Mouse (Mus musculus): ENCODE measurements around the gene Rbm5.

The Rbm5 gene

DNA sequence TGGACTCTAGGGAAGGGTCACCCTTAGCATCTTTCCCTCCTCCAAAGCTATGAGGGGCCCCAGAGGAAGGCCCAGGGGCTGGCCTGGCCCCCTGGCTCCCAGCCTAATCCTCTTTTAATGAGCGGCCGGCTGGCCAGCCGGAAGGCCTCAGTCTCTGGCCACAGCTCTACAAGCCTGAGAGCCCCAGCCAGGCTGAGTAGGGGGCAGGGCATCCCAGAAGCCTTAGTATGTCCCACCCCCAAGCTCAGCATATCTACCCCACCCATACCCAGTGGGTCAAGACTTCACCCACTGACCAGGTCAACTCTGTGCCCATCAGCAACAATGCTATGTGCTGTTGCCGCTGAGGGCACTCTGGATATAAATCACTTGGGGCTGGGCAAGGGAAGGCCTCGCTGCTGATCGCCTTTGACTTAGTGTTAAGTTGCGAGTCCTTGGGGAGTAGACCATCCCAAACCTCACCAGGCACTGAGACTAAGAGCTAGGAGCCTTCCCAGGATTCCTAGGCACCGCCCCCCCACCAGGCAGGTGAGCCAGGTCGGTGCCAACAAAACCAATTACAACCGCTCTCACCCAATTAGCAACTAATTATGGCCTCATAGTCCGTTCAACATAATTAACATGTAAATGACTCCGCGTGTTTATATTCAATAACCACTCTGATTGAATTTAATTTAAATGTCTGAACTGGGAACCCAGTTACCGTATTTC is 72.8 kb downstream of the Rbm5 start:
- no peak for TF ChIP-seq GATA4 (IDR thresholded peaks at IDR 0.05; ENCODE audit: insufficient replicate concordance, low read length)

DNA sequence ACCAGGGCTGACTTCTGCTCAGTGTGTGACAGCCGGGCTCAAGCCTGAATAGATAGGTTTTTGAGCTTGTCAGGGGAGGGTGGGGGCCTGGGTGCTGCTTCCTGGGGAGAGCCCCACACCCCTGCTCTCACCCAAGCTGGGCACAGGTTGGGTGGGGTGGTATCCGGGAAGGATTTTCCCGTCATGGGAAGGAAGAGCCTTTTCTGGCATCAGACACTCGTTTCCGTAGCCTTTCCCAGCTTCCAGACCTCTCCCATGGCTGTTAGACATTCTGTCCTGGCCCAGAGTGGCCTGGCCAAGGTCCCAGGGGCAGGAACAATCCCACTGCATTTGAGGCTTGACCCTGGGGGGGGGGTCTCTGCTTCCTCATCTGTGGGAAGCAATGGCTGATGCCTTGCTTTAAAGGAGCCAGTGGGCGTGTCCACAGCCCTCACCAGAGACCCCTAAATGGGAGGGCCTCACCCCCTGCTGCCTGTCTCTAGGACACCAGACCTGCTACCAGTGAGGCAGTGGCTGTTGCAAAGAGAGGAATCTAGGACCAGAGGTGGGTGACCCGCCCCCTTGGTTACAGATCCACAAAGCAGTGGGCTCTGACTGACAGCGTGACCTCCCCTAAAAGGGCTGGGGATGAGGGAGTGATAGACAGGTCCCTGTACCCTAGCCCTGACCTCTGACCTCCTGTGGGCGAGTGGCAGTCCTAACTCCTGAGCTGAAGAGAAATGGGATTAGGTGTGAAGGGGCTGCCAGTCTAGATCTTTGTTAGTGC is 73.8 kb downstream of the Rbm5 start:
- TF ChIP-seq GATA4 (IDR thresholded peaks at IDR 0.05; ENCODE audit: insufficient replicate concordance, low read length): peak; percentile 54; the same call in 1 of the 2 replicates

- no peak for TF ChIP-seq GATA4 (IDR thresholded peaks at IDR 0.05; ENCODE audit: insufficient replicate concordance, low read length)
Measured at GRCm38 (mm10) chr9:107696106-107696479, 74.7 kb downstream of the Rbm5 start.

DNA sequence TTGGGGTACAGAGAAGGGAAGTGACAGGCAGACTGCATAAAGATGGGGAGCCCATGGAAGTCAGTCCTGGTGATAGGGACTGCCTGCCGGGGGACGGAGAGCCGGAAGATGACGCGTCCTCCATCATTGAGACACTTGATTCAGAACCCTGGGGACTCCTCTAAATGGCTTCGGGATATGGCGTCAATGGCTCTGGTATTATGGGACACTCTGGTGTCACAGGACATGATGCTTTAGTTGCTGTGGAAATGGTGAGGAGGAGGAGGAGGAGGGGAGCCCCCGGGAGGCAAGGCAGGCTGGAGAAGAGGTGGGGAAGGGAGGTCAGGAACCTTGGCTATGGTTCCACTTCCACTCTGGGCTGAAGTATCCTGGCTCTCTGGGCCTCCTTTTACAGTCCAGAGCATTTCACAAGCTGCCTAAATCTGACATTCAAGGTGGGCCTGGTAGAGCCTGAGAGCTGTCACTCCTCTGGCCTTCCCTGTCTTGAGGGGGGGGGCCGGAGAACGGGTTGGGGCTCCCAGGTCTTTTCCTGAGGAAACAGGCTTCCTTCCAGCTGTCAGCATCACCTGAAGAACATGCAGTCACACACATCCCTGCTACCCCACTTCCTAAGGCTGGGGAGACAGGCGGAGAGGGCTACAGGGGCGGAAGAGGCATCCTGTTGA is 75.2 kb downstream of the Rbm5 start:
- no peak for TF ChIP-seq GATA4 (IDR thresholded peaks at IDR 0.05; ENCODE audit: insufficient replicate concordance, low read length)

DNA sequence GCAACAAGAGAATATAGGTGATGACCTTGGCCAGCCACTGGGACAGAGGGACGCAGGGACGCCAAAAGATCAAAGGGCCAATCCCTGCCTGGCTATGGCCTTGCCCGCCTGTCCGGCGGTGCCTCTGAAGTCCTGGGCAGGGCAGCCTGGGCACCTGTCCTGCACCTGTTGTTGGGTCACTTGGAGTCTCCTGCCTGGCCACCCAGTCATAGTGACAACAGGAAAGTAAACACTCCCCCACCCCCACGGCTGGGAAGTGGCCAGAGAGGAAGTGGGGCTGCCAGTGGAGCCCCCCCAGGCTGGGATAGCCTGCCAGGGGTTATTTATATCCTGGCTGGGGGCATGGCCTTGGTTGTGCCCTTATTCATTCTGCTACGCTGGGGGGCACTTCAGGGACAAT is 76.2 kb downstream of the Rbm5 start:
- TF ChIP-seq GATA4 (IDR thresholded peaks at IDR 0.05; ENCODE audit: insufficient replicate concordance, low read length): no peak

DNA sequence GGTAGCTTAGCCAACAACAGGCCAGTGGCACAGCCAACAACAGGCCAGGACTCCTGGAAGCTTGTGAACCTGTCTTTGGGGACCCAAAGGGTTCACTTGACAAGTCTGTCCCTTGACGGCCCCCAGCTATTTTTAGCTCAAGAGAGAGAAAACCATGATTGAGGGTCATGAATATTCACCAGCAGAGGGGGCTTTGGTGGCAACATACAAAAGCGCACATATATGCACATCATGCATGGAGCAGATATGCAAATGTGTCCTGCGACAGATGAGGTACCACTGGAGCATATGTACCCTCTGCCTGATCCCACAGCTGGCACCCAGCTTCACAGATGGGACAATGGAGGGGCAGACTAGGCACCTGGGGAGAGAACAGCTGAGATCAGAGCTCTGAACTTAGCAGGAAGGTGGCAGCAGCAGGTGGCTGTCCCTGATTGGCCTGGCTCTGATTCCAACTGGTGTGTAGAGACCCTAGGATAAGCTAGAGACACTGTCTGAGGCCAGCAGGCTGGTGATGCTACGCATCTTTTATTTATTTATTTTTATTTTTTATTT is 77.3 kb downstream of the Rbm5 start:
- no peak for TF ChIP-seq GATA4 (IDR thresholded peaks at IDR 0.05; ENCODE audit: insufficient replicate concordance, low read length)

GRCm38 (mm10) chr9:107692785-107693184 is 78.0 kb downstream of the Rbm5 start:
- TF ChIP-seq GATA4 (IDR thresholded peaks at IDR 0.05; ENCODE audit: insufficient replicate concordance, low read length): no peak

DNA sequence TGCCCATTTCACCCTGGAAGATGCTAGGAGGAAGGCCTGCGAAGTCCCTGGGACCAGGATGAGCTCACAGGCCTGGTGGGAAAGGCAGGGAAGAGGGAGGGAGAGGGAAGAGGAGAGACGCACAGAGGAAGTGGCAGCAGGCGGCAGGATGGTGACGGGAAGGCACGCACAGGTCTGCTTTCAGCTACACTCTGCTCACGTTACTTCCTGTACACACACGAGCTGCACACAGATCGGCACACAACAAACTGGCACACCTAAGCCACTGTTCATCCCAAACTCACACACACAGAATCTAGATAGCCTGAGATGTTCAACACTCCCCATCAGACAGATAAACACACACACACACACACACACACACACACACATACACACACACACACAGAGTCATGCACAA is 80.4 kb downstream of the Rbm5 start:
- TF ChIP-seq GATA4 (IDR thresholded peaks at IDR 0.05; ENCODE audit: insufficient replicate concordance, low read length): no peak

Measured in liver, adult (tissue).